Mouse (Mus musculus): ENCODE results near the gene Dock4. TPM values are rescaled to one million over a fixed set of nuclear protein-coding genes. Genes with fewer than 3 reads are reported as not detected.

The Dock4 gene
- total and polyA plus RNA-seq, 2 experiments from 2014 or later: 15.5 to 28.6 TPM

GRCm38 (mm10) chr12:40507823-40508390 is 62.2 kb downstream of the Dock4 start:
- DNase-seq (ENCODE audit: low spot score) (no peak), ATAC-seq (ENCODE audit: low FRiP score) (no peak)
- Histone ChIP-seq H3K4me2 (ENCODE audit: low read depth, low read length, poor library complexity, severe bottlenecking) (no peak overlapping the region), H3K27ac (ENCODE audit: low read depth, low read length) (no peak overlapping the region), H3K4me3 (ENCODE audit: low read depth, low read length) (no peak overlapping the region), H3K9ac (replicated peaks; ENCODE audit: low read length, poor library complexity, severe bottlenecking) (no peak overlapping the region), H3K27me3 (ENCODE audit: insufficient read depth, low read length) (no peaks in the 10 kb centered on the region), H3K9me3 (ENCODE audit: low read length) (no peaks in the 10 kb centered on the region), H3K4me1 (ENCODE audit: insufficient read depth, low read length) (peaks cover 10% of the 10 kb centered on the region; the same call in 1 of the 2 replicates), H3K36me3 (ENCODE audit: insufficient read depth, low read length) (no peaks in the 10 kb centered on the region)
- 56% methylated on average over 4 of the region's 4 CpGs for WGBS
- no peak for TF ChIP-seq CTCF (IDR thresholded peaks at IDR 0.05)

GRCm38 (mm10) chr12:40508416-40508815 is 62.7 kb downstream of the Dock4 start:
- Histone ChIP-seq H3K36me3 (ENCODE audit: insufficient read depth, low read length) (no peaks in the 10 kb centered on the region), H3K4me3 (ENCODE audit: low read depth, low read length) (no peak overlapping the region), H3K4me1 (ENCODE audit: insufficient read depth, low read length) (peaks cover 13% of the 10 kb centered on the region; the same call in 1 of the 2 replicates), H3K4me2 (ENCODE audit: low read depth, low read length, poor library complexity, severe bottlenecking) (no peak overlapping the region), H3K9ac (replicated peaks; ENCODE audit: low read length, poor library complexity, severe bottlenecking) (no peak overlapping the region), H3K27me3 (ENCODE audit: insufficient read depth, low read length) (no peaks in the 10 kb centered on the region), H3K27ac (ENCODE audit: low read depth, low read length) (no peak overlapping the region), H3K9me3 (ENCODE audit: low read length) (no peaks in the 10 kb centered on the region)
- no peak for TF ChIP-seq CTCF (IDR thresholded peaks at IDR 0.05)
- DNase-seq (ENCODE audit: low spot score): peak; percentile 12
- ATAC-seq (ENCODE audit: low FRiP score): no peak
- WGBS: 31% methylated on average over 8 of the region's 8 CpGs

- peak; percentile 72 for ATAC-seq (ENCODE audit: low FRiP score)
- DNase-seq (ENCODE audit: low spot score): no peak
- Histone ChIP-seq H3K27me3 (ENCODE audit: insufficient read depth, low read length) (no peaks in the 10 kb centered on the region), H3K4me2 (ENCODE audit: low read depth, low read length, poor library complexity, severe bottlenecking) (no peak overlapping the region), H3K27ac (ENCODE audit: low read depth, low read length) (peak overlapping the region; percentile 62; the same call in 1 of the 2 replicates), H3K4me1 (ENCODE audit: insufficient read depth, low read length) (peaks cover 13% of the 10 kb centered on the region; the same call in 1 of the 2 replicates), H3K36me3 (ENCODE audit: insufficient read depth, low read length) (no peaks in the 10 kb centered on the region), H3K4me3 (ENCODE audit: low read depth, low read length) (no peak overlapping the region), H3K9ac (replicated peaks; ENCODE audit: low read length, poor library complexity, severe bottlenecking) (0 out of 2 replicates have a peak overlapping the region, but pooled peaks have one; percentile 24), H3K9me3 (ENCODE audit: low read length) (no peaks in the 10 kb centered on the region)
- WGBS: 23% methylated on average over 8 of the region's 8 CpGs
- no peak for TF ChIP-seq CTCF (IDR thresholded peaks at IDR 0.05)
These were observed 66.1 kb downstream of the Dock4 start for GRCm38 (mm10) chr12:40511643-40512369.

- H3K9ac ChIP-seq (replicated peaks; ENCODE audit: low read length, poor library complexity, severe bottlenecking): 0 out of 2 replicates have a peak overlapping the region, but pooled peaks have one; percentile 24
- DNase-seq (ENCODE audit: low spot score) (no peak), ATAC-seq (ENCODE audit: low FRiP score) (no peak)
- no peaks in the 10 kb centered on the region for H3K9me3 ChIP-seq (ENCODE audit: low read length)
- 55% methylated on average over 2 of the region's 2 CpGs for WGBS
- TF ChIP-seq CTCF (IDR thresholded peaks at IDR 0.05): no peak; the same call in 1 of the 2 replicates
- H3K4me1 ChIP-seq (ENCODE audit: insufficient read depth, low read length): peaks cover 13% of the 10 kb centered on the region; the same call in 1 of the 2 replicates
- peak overlapping the region; percentile 62; the same call in 1 of the 2 replicates for H3K27ac ChIP-seq (ENCODE audit: low read depth, low read length)
- no peaks in the 10 kb centered on the region for H3K27me3 ChIP-seq (ENCODE audit: insufficient read depth, low read length)
- no peak overlapping the region for H3K4me3 ChIP-seq (ENCODE audit: low read depth, low read length)
- H3K4me2 ChIP-seq (ENCODE audit: low read depth, low read length, poor library complexity, severe bottlenecking): no peak overlapping the region
- no peaks in the 10 kb centered on the region for H3K36me3 ChIP-seq (ENCODE audit: insufficient read depth, low read length)
These were observed 66.6 kb downstream of the Dock4 start for GRCm38 (mm10) chr12:40512370-40512693.

GRCm38 (mm10) chr12:40512994-40513393 is 67.2 kb downstream of the Dock4 start:
- Histone ChIP-seq H3K4me3 (ENCODE audit: low read depth, low read length) (no peak overlapping the region), H3K27ac (ENCODE audit: low read depth, low read length) (peak overlapping the region; percentile 33), H3K9me3 (ENCODE audit: low read length) (no peaks in the 10 kb centered on the region), H3K4me2 (ENCODE audit: low read depth, low read length, poor library complexity, severe bottlenecking) (no peak overlapping the region), H3K27me3 (ENCODE audit: insufficient read depth, low read length) (no peaks in the 10 kb centered on the region), H3K36me3 (ENCODE audit: insufficient read depth, low read length) (no peaks in the 10 kb centered on the region), H3K4me1 (ENCODE audit: insufficient read depth, low read length) (peaks cover 13% of the 10 kb centered on the region; the same call in 1 of the 2 replicates), H3K9ac (replicated peaks; ENCODE audit: low read length, poor library complexity, severe bottlenecking) (no peak overlapping the region)
- peak; percentile 26; the same call in 1 of the 2 replicates for ATAC-seq (ENCODE audit: low FRiP score)
- no peak for DNase-seq (ENCODE audit: low spot score)
- no peak for TF ChIP-seq CTCF (IDR thresholded peaks at IDR 0.05)
- 21% methylated on average over 7 of the region's 7 CpGs for WGBS

GRCm38 (mm10) chr12:40514021-40514420 is 68.3 kb downstream of the Dock4 start:
- no peak for DNase-seq (ENCODE audit: low spot score)
- 67% methylated on average over 6 of the region's 6 CpGs for WGBS
- H3K9me3 ChIP-seq (ENCODE audit: low read length): no peaks in the 10 kb centered on the region
- no peak overlapping the region for H3K4me2 ChIP-seq (ENCODE audit: low read depth, low read length, poor library complexity, severe bottlenecking)
- no peak for TF ChIP-seq CTCF (IDR thresholded peaks at IDR 0.05)
- no peak overlapping the region for H3K9ac ChIP-seq (replicated peaks; ENCODE audit: low read length, poor library complexity, severe bottlenecking)
- ATAC-seq (ENCODE audit: low FRiP score): no peak
- H3K27me3 ChIP-seq (ENCODE audit: insufficient read depth, low read length): no peaks in the 10 kb centered on the region
- H3K36me3 ChIP-seq (ENCODE audit: insufficient read depth, low read length): no peaks in the 10 kb centered on the region
- no peak overlapping the region for H3K4me3 ChIP-seq (ENCODE audit: low read depth, low read length)
- H3K4me1 ChIP-seq (ENCODE audit: insufficient read depth, low read length): peaks cover 13% of the 10 kb centered on the region; the same call in 1 of the 2 replicates
- H3K27ac ChIP-seq (ENCODE audit: low read depth, low read length): no peak overlapping the region
